Mouse (Mus musculus) midbrain, embryonic 11.5 days (tissue): ENCODE measurements around the gene Drg2. TPM values are rescaled to one million over a fixed set of nuclear protein-coding genes. Genes with fewer than 3 reads are reported as not detected.
"Not testable (repeated sequence)": the region's sequence is repeated elsewhere in the genome, so short reads cannot be mapped to it uniquely, and the experiment has no call there.

Experiments
- ATAC-seq: fragments of 200-750 bp; cut with Nextera tagmentation; 2 replicates; pipeline ENCODE4 v1.8.0; 2017; ENCODE audit warnings: moderate TSS enrichment, moderate library complexity; ENCODE audit not compliant: low FRiP score
- DNase-seq: peaks from one replicate; pipeline ENCODE4 v3.0.0; 2015; ENCODE audit warnings: low spot score; ENCODE audit errors: missing footprints
- H3K27ac ChIP-seq: fragments of 300-500 bp; sonication (generic); 2 replicates; pipeline ENCODE4 v1.5.1; 2014; ENCODE audit warnings: low read depth, low read length
- H3K27me3 ChIP-seq: fragments of 300-500 bp; sonication (generic); 2 replicates; pipeline ENCODE4 v1.6.1; 2014; ENCODE audit warnings: mild to moderate bottlenecking, low read length, moderate library complexity, mixed read lengths; ENCODE audit not compliant: control insufficient read depth, insufficient read depth
- H3K36me3 ChIP-seq: fragments of 300-500 bp; sonication (generic); 2 replicates; pipeline ENCODE4 v1.6.1; 2014; ENCODE audit warnings: mild to moderate bottlenecking, low read length, moderate library complexity, mixed read lengths; ENCODE audit not compliant: control insufficient read depth, insufficient read depth
- H3K4me1 ChIP-seq: fragments of 300-500 bp; sonication (generic); 2 replicates; pipeline ENCODE4 v1.6.1; 2014; ENCODE audit warnings: low read length; ENCODE audit not compliant: control insufficient read depth, insufficient read depth
- H3K4me2 ChIP-seq: fragments of 300-500 bp; sonication (generic); 2 replicates; pipeline ENCODE4 v1.6.1; 2014; ENCODE audit warnings: mild to moderate bottlenecking, moderate library complexity
- H3K4me3 ChIP-seq: fragments of 300-500 bp; sonication (generic); 2 replicates; pipeline ENCODE4 v1.5.1; 2014; ENCODE audit warnings: low read depth, low read length
- H3K9ac ChIP-seq: fragments of 300-500 bp; sonication (generic); 2 replicates; pipeline ENCODE4 v1.6.1; 2014; ENCODE audit warnings: low read length
- H3K9me3 ChIP-seq: fragments of 300-500 bp; sonication (generic); 2 replicates; pipeline ENCODE4 v1.6.1; 2016; ENCODE audit warnings: low read length; ENCODE audit not compliant: control insufficient read depth
- WGBS: fragments of 180-500 bp; shearing (Covaris S2); extraction: QIAGEN DNeasy Blood & Tissue Kit; methylation state at CpG from one replicate; pipeline ENCODE4 v1.1.7; 2014; 5-methylcytosine and 5-hydroxymethylcytosine counted together
- polyA plus RNA-seq: library from polyadenylated mRNA; unstranded; fragments of >200 nt; fragmentation: Nextera tagmentation; extraction: Ambion mirVana; gene quantifications from 2 replicates; pipeline ENCODE4 v1.2.1, GENCODE M21; 2014

The Drg2 gene
- polyA plus RNA-seq, 1 experiment from 2014 or later = 125 TPM

- H3K27ac ChIP-seq = no peak overlapping the region
- DNase-seq = no peak
- H3K4me1 ChIP-seq = peaks cover 9% of the 10 kb centered on the region
- no peak overlapping the region for H3K4me3 ChIP-seq
- H3K27me3 ChIP-seq = no peaks in the 10 kb centered on the region
- WGBS = 77% methylated on average over 5 of the region's 6 CpGs
- ATAC-seq = no peak
- H3K36me3 ChIP-seq = no peaks in the 10 kb centered on the region
- no peak overlapping the region for H3K9ac ChIP-seq
- H3K4me2 ChIP-seq = no peak overlapping the region
- no peaks in the 10 kb centered on the region for H3K9me3 ChIP-seq
These were observed 32.2 kb upstream of the Drg2 start for GRCm38 (mm10) chr11:60422046-60422668.

GRCm38 (mm10) chr11:60423006-60423405 lies 31.4 kb upstream of the Drg2 start:
- Histone ChIP-seq H3K36me3 (no peaks in the 10 kb centered on the region), H3K9ac (no peak overlapping the region), H3K27ac (no peak overlapping the region), H3K27me3 (no peaks in the 10 kb centered on the region), H3K4me1 (peaks cover 8% of the 10 kb centered on the region), H3K4me3 (no peak overlapping the region), H3K4me2 (no peak overlapping the region), H3K9me3 (no peaks in the 10 kb centered on the region)
- ATAC-seq = no peak
- WGBS = 77% methylated on average over 1 of the region's 1 CpGs
- DNase-seq = no peak

GRCm38 (mm10) chr11:60426417-60426816 lies 28.0 kb upstream of the Drg2 start:
- ATAC-seq (no peak), DNase-seq (no peak)
- no peaks in the 10 kb centered on the region for H3K9me3 ChIP-seq
- no peaks in the 10 kb centered on the region for H3K4me1 ChIP-seq
- H3K4me3 ChIP-seq = no peak overlapping the region
- no peak overlapping the region for H3K27ac ChIP-seq
- H3K27me3 ChIP-seq = no peaks in the 10 kb centered on the region
- no peak overlapping the region for H3K4me2 ChIP-seq
- H3K36me3 ChIP-seq = no peaks in the 10 kb centered on the region
- no peak overlapping the region for H3K9ac ChIP-seq
- WGBS = 70% methylated on average over 1 of the region's 1 CpGs

GRCm38 (mm10) chr11:60427628-60428027 lies 26.8 kb upstream of the Drg2 start:
- ATAC-seq (no peak), DNase-seq (no peak)
- Histone ChIP-seq H3K4me3 (no peak overlapping the region), H3K4me1 (no peaks in the 10 kb centered on the region), H3K9ac (no peak overlapping the region), H3K4me2 (no peak overlapping the region), H3K36me3 (0 out of 2 replicates have a peak, but pooled peaks cover under 1% of the 10 kb centered on the region), H3K27me3 (no peaks in the 10 kb centered on the region), H3K9me3 (no peaks in the 10 kb centered on the region), H3K27ac (no peak overlapping the region)
- 91% methylated on average over 3 of the region's 3 CpGs for WGBS

- no peak overlapping the region for H3K27ac ChIP-seq
- H3K4me1 ChIP-seq = no peaks in the 10 kb centered on the region
- no peak for ATAC-seq
- no peak overlapping the region for H3K4me3 ChIP-seq
- no peak overlapping the region for H3K4me2 ChIP-seq
- no peak overlapping the region for H3K9ac ChIP-seq
- no peaks in the 10 kb centered on the region for H3K9me3 ChIP-seq
- H3K27me3 ChIP-seq = no peaks in the 10 kb centered on the region
- no peak for DNase-seq
- H3K36me3 ChIP-seq = peaks cover 2% of the 10 kb centered on the region; the same call in 1 of the 2 replicates
These were observed 20.9 kb upstream of the Drg2 start for GRCm38 (mm10) chr11:60433501-60433900.

GRCm38 (mm10) chr11:60435133-60435532 lies 19.3 kb upstream of the Drg2 start:
- no peak overlapping the region for H3K4me3 ChIP-seq
- H3K4me2 ChIP-seq = no peak overlapping the region
- no peak overlapping the region for H3K9ac ChIP-seq
- H3K36me3 ChIP-seq = peaks cover 2% of the 10 kb centered on the region; the same call in 1 of the 2 replicates
- no peaks in the 10 kb centered on the region for H3K27me3 ChIP-seq
- ATAC-seq (no peak), DNase-seq (no peak)
- WGBS = 97% methylated on average over 1 of the region's 1 CpGs
- no peaks in the 10 kb centered on the region for H3K9me3 ChIP-seq
- no peak overlapping the region for H3K27ac ChIP-seq
- no peaks in the 10 kb centered on the region for H3K4me1 ChIP-seq

GRCm38 (mm10) chr11:60436618-60437017 lies 17.8 kb upstream of the Drg2 start:
- H3K36me3 ChIP-seq = peaks cover 7% of the 10 kb centered on the region
- no peaks in the 10 kb centered on the region for H3K4me1 ChIP-seq
- H3K9me3 ChIP-seq = no peaks in the 10 kb centered on the region
- no peak overlapping the region for H3K9ac ChIP-seq
- WGBS = 92% methylated on average over 3 of the region's 3 CpGs
- H3K27ac ChIP-seq = no peak overlapping the region
- no peak overlapping the region for H3K4me3 ChIP-seq
- ATAC-seq = no peak
- H3K4me2 ChIP-seq = no peak overlapping the region
- H3K27me3 ChIP-seq = no peaks in the 10 kb centered on the region
- no peak for DNase-seq

GRCm38 (mm10) chr11:60439621-60440020 lies 14.8 kb upstream of the Drg2 start:
- not testable (repeated sequence) for H3K27ac ChIP-seq, H3K4me1 ChIP-seq, H3K4me2 ChIP-seq, ATAC-seq, H3K27me3 ChIP-seq, H3K36me3 ChIP-seq, H3K9ac ChIP-seq, DNase-seq, H3K4me3 ChIP-seq, H3K9me3 ChIP-seq
- WGBS = 26% methylated on average over 1 of the region's 1 CpGs

- Histone ChIP-seq H3K36me3 (peaks cover 10% of the 10 kb centered on the region), H3K4me3 (no peak overlapping the region), H3K27me3 (no peaks in the 10 kb centered on the region), H3K4me1 (no peaks in the 10 kb centered on the region), H3K9ac (no peak overlapping the region), H3K9me3 (no peaks in the 10 kb centered on the region), H3K27ac (no peak overlapping the region), H3K4me2 (no peak overlapping the region)
- DNase-seq = no peak
- no peak for ATAC-seq
- WGBS = 54% methylated on average over 7 of the region's 7 CpGs
These were observed 14.2 kb upstream of the Drg2 start for GRCm38 (mm10) chr11:60440176-60440575.
